Mouse (Mus musculus) E14TG2a.4 (cell line): ENCODE measurements around the gene Dusp22.

Source experiments
- H3K27me3 ChIP-seq: 2 replicates; pipeline ENCODE4 v1.6.1; 2014; ENCODE audit warnings: low read length, control low read depth; ENCODE audit not compliant: insufficient read depth
- H3K36me3 ChIP-seq: 2 replicates; pipeline ENCODE4 v1.6.1; 2014; ENCODE audit warnings: low read length, control low read depth; ENCODE audit not compliant: insufficient read depth
- H3K4me1 ChIP-seq: replicated peaks from 2 replicates; pipeline ENCODE4 v1.6.1; 2014; ENCODE audit warnings: low read depth, low read length, control low read depth
- H3K4me3 ChIP-seq: replicated peaks from 2 replicates; pipeline ENCODE4 v1.5.1; 2014; ENCODE audit warnings: mild to moderate bottlenecking, low read length
- H3K9me3 ChIP-seq: 2 replicates; pipeline ENCODE4 v1.6.1; 2014; ENCODE audit warnings: low read length, control low read depth
- CTCF ChIP-seq: conservative IDR thresholded peaks from 2 replicates; pipeline ENCODE4 v1.5.1; 2014; ENCODE audit warnings: low read length
- NANOG ChIP-seq: IDR thresholded peaks from 2 replicates; pipeline ENCODE4 v1.6.1; 2014; ENCODE audit warnings: borderline replicate concordance, low read length, mixed read lengths
- POU5F1 ChIP-seq: IDR thresholded peaks from 2 replicates; pipeline ENCODE4 v1.6.1; 2014; ENCODE audit warnings: low read length, borderline replicate concordance

Gene Dusp22

GRCm38 (mm10) chr13:30638378-30639115, 21.3 kb upstream of the Dusp22 start:
- no peak overlapping the region for H3K4me3 ChIP-seq
- H3K4me1 ChIP-seq, result no peaks in the 10 kb centered on the region
- TF ChIP-seq CTCF (no peak), NANOG (no peak), POU5F1 (no peak)
- no peaks in the 10 kb centered on the region for H3K9me3 ChIP-seq
- no peaks in the 10 kb centered on the region for H3K27me3 ChIP-seq
- H3K36me3 ChIP-seq, result no peaks in the 10 kb centered on the region

GRCm38 (mm10) chr13:30642053-30642452, 17.7 kb upstream of the Dusp22 start:
- no peaks in the 10 kb centered on the region for H3K27me3 ChIP-seq
- TF ChIP-seq NANOG (no peak), POU5F1 (no peak), CTCF (no peak)

GRCm38 (mm10) chr13:30648461-30648860, 11.3 kb upstream of the Dusp22 start:
- Histone ChIP-seq H3K27me3 (no peaks in the 10 kb centered on the region), H3K36me3 (no peaks in the 10 kb centered on the region), H3K4me1 (no peaks in the 10 kb centered on the region; the same call in 1 of the 2 replicates), H3K4me3 (no peak overlapping the region), H3K9me3 (no peaks in the 10 kb centered on the region)
- no peak for TF ChIP-seq POU5F1
- TF ChIP-seq CTCF, result no peak
- TF ChIP-seq NANOG, result no peak

More at GRCm38 (mm10) chr13:30642053-30642452, 17.7 kb upstream of the Dusp22 start:
- H3K9me3 ChIP-seq, result no peaks in the 10 kb centered on the region
- no peaks in the 10 kb centered on the region for H3K4me1 ChIP-seq
- no peaks in the 10 kb centered on the region for H3K36me3 ChIP-seq
- no peak overlapping the region for H3K4me3 ChIP-seq

GRCm38 (mm10) chr13:30649197-30649596, 10.6 kb upstream of the Dusp22 start:
- Histone ChIP-seq H3K4me3 (no peak overlapping the region), H3K27me3 (no peaks in the 10 kb centered on the region), H3K4me1 (no peaks in the 10 kb centered on the region; the same call in 1 of the 2 replicates), H3K9me3 (no peaks in the 10 kb centered on the region), H3K36me3 (no peaks in the 10 kb centered on the region)
- TF ChIP-seq NANOG (no peak), POU5F1 (no peak), CTCF (no peak)

- H3K9me3 ChIP-seq, result no peaks in the 10 kb centered on the region
- H3K27me3 ChIP-seq, result no peaks in the 10 kb centered on the region
- no peaks in the 10 kb centered on the region for H3K36me3 ChIP-seq
- H3K4me3 ChIP-seq, result no peak overlapping the region
- no peak for TF ChIP-seq POU5F1
- no peak for TF ChIP-seq NANOG
- no peak for TF ChIP-seq CTCF
- no peaks in the 10 kb centered on the region; the same call in 1 of the 2 replicates for H3K4me1 ChIP-seq
Measured at GRCm38 (mm10) chr13:30650684-30651083, 9.1 kb upstream of the Dusp22 start.

- Histone ChIP-seq H3K4me3 (no peak overlapping the region), H3K36me3 (no peaks in the 10 kb centered on the region), H3K9me3 (no peaks in the 10 kb centered on the region), H3K4me1 (no peaks in the 10 kb centered on the region; the same call in 1 of the 2 replicates), H3K27me3 (peaks cover 8% of the 10 kb centered on the region)
- TF ChIP-seq CTCF, result no peak
- no peak for TF ChIP-seq POU5F1
- TF ChIP-seq NANOG, result no peak
Measured at GRCm38 (mm10) chr13:30653051-30653450, 6.7 kb upstream of the Dusp22 start.

- H3K4me3 ChIP-seq, result no peak overlapping the region
- TF ChIP-seq NANOG, result no peak
- TF ChIP-seq POU5F1, result no peak
- no peak for TF ChIP-seq CTCF
- peaks cover 15% of the 10 kb centered on the region for H3K27me3 ChIP-seq
- peaks cover 3% of the 10 kb centered on the region for H3K4me1 ChIP-seq
- no peaks in the 10 kb centered on the region for H3K9me3 ChIP-seq
- no peaks in the 10 kb centered on the region for H3K36me3 ChIP-seq
Measured at GRCm38 (mm10) chr13:30654463-30654862, 5.3 kb upstream of the Dusp22 start.

GRCm38 (mm10) chr13:30656909-30657308, 2.9 kb upstream of the Dusp22 start:
- no peak for TF ChIP-seq NANOG
- TF ChIP-seq POU5F1, result no peak
- Histone ChIP-seq H3K9me3 (no peaks in the 10 kb centered on the region), H3K27me3 (peaks cover 26% of the 10 kb centered on the region), H3K4me1 (peaks cover 10% of the 10 kb centered on the region), H3K4me3 (no peak overlapping the region), H3K36me3 (no peaks in the 10 kb centered on the region)
